Mouse (Mus musculus) heart, postnatal 0 days (tissue): ENCODE results near the gene Bcl9l.

Experiments used
- CTCF ChIP-seq: IDR thresholded peaks from 2 replicates; pipeline ENCODE4 v1.5.1; 2016; ENCODE audit warnings: antibody characterized with exemption, control low read depth, low read depth
- EP300 ChIP-seq: IDR thresholded peaks from 2 replicates; pipeline ENCODE4 v1.6.1; 2016; ENCODE audit warnings: antibody characterized with exemption, low read depth

- TF ChIP-seq EP300 (no peak), CTCF (no peak)
Observed at GRCm38 (mm10) chr9:44540676-44541075, 58.1 kb downstream of the Bcl9l start.
